Mouse (Mus musculus): ENCODE measurements at regions not wholly inside any gene's neighbourhood (a gene's known extent, or its start where the extent isn't known, plus 50 kb on each side); places are given as distances from the start of the nearest gene placed in this dataset.

DNA sequence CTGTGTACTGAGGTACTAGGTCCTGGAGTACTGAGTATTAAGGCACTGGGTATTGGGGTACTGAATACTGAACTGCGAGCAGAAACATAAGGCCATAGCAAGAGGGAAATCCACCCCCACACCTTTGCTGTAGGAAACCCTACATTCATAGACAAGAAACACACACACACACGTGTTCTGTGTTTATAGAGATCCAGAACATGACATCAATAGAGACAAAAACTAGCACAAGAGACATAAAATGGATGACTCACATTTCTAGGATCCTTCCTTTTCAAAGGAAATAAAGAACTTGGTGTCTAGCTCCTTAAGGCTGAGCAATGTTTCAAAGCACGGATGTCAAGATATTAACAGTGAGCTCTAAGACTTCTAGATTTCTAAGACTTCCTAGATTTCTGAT, 49.9 kb upstream of the Nepro start:
- intact Hi-C loops (cut with DNase I), result no loop called here

DNA sequence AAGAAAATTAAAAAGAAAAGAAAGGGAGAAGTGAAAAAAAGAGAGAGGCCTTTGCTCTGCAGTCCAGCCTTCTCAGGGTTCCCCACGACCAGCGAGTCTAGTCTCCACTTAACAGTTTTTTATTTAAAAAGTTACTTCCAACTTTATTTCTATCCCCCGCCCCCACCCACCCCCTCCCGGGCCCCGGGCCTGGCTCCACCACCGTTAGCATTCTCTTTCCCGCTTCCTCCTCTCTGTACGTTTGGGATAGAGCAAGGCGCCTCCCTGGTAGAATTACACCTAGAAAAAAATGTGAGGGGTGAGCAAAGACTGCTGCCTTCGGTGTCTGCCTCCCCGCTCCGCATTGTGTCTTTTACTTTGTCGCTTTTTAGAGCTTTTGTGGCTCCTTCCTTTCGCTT, 51.7 kb upstream of the Nepro start:
- DNase-seq (ENCODE audit: low spot score in 2 of 2), result no peak
- intact Hi-C loops (cut with DNase I), result no loop called here

More for the DNA sequence above, 49.9 kb upstream of the Nepro start:
- no peak for DNase-seq (ENCODE audit: low spot score in 2 of 2)

DNA sequence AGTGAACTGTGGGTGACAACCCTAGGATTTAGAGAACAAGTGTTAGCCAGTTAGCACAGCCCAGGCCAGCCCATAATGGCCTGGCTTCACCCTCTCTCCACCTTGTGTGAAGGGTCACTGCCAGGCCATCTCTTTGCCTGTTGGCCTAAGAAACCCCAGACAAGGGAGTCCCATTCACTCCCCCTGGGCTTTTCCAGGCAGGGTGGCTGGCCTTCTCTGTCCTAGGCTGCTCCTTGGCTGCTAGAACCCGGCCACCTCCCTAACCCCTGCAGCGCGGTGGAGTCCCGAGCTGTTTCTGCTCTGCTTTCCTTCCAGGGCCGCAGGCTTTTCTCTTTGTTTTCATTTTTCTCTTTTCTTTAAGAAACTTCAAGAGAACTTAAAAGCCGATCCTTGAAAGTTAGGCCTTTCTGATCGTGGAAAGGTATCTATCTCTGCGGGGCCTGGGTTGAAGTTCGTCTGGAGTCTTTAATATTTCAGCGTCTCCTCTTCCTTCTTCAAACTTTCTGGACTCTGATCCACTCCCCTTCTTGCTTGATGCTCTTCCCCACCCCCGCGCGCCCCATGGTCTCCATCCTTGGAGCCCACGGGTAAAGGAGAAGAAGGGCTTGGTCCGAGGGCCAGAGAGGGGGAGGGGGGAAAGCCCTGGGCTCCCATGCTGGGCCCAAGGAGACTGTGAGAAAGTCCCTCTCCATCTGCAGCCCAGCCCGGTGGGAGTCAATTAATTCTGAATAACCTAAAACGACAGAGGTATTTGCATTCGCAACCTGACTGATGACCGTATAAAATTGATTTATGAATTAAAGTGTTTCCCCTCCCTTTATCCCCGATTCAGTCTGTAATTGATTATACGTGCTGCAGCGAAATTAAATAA, 52.3 kb upstream of the Nepro start:
- intact Hi-C loops (cut with DNase I), result no loop called here
- no peak for DNase-seq (ENCODE audit: low spot score in 2 of 2)

DNA sequence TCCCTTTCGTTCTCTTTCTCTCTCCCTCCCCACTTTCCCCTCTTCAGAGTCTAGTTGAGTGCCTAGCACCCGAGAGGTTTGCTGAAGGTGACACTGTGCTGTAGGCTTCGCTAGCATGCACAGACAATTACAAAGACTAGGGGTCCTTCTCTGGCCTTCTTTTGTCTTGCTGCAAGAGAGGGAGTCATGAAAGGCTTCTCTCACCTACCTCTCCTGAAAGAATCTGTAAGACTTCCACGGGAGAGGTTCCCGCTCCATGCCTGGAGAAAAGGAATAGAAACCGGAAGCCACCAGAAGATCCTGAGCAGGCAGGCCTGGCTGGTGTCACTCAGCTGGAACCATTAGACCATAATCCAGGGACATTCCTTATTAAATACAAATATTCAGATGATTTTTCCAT, 56.0 kb upstream of the Nepro start:
- intact Hi-C loops (cut with DNase I), result no loop called here
- DNase-seq (ENCODE audit: low spot score in 2 of 2), result no peak

DNA sequence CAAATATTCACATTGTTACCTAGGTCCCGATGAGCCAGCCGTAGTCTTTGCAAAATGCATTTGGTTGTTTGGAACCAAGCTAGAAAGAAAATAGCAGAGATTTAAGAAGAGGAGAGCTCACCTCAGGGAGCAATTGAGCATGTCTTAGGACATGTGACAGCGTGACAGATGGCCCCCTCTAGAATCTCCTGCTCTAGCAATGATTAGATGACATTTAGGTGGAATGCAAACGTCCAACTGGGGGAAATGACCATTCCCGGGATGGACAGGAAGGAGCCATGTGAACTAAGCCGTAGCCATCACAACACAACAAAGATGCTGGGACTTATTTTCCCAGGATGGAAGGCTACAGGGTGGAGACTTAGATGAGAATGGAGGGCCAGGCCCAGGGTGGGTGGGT, 57.0 kb upstream of the Nepro start:
- no peak for DNase-seq (ENCODE audit: low spot score in 2 of 2)
- intact Hi-C loops (cut with DNase I), result no loop called here

DNA sequence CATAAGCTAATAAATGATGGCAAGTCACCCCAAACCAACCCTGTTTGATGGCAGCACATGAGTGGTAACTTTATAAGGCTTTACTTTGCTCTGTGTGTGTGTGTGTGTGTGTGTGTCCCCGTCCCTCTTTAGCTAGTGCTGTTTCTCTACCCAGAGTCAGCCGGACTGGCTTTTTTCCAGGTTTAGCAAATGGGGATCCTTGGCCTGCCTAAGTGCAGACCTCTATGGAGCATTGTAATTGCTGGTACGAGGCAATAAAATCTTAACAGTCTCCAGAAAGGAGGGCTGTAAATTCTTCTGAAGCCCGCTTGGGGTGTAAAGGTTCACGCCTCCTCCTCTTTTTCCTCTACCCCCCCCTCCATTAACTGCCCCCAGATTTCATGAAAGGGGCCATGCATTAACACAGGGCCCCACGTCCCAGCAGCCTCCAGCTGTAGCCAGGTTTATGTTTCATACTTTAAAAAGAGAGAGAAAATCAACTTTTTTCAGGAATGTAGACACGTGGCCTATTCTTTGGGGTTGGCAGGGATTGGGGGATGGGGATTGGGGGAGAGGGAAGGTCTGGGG, 57.6 kb upstream of the Nepro start:
- DNase-seq (ENCODE audit: low spot score in 2 of 2), result no peak
- intact Hi-C loops (cut with DNase I), result no loop called here

DNA sequence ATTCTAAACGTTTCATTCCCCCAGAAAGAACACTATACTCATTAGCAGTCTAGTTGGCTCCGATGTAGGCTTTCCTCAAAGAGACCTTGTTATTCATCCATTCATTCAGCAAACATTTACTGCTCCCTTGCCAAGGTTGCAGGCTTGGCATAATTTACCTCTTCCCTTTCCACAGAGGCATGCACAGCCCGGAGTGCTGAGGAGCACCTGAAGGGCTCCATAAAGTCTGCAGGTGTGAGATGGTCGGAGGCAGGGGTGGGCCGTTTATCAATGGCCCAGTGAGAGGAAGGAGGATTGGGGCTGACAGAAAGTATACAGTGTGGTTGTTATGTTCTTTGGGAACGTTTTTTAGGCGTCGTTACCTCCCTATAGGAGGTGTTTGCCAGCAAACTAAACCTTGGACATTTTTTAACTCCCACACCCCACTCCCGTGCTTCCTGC, 58.6 kb upstream of the Nepro start:
- intact Hi-C loops (cut with DNase I), result no loop called here
- no peak for DNase-seq (ENCODE audit: low spot score in 2 of 2)

DNA sequence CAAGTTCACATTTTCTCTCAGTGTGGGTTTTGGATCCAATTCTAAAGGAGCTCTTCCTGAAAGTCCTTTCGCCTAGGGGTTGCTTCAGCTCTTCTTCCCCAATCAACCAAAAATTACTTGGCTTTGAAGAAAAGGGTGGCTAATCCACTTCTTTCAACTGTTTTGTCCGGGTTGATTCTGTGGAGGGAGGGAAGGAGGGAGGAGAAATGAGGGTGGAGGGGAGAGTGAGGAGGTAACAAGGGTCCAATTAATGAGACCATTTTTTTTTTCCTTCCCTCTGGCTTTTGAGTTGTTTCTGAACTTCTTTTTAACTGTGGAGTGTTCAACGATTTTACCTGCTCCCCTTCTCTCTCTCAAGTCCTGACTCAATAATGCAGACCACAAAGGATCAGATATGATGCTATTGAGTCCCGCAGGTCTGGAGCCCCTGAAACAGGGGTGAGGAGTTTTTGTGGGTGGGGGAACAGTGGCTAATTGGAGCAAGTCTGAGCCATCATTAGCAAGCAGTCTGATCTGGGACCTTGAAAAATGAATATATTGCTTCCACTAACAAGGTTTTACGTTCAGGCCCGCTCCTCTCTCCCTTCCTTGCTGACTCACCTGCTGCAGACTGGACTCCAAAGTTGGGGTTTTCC, 61.0 kb upstream of the Nepro start:
- DNase-seq (ENCODE audit: low spot score in 2 of 2), result no peak

DNA sequence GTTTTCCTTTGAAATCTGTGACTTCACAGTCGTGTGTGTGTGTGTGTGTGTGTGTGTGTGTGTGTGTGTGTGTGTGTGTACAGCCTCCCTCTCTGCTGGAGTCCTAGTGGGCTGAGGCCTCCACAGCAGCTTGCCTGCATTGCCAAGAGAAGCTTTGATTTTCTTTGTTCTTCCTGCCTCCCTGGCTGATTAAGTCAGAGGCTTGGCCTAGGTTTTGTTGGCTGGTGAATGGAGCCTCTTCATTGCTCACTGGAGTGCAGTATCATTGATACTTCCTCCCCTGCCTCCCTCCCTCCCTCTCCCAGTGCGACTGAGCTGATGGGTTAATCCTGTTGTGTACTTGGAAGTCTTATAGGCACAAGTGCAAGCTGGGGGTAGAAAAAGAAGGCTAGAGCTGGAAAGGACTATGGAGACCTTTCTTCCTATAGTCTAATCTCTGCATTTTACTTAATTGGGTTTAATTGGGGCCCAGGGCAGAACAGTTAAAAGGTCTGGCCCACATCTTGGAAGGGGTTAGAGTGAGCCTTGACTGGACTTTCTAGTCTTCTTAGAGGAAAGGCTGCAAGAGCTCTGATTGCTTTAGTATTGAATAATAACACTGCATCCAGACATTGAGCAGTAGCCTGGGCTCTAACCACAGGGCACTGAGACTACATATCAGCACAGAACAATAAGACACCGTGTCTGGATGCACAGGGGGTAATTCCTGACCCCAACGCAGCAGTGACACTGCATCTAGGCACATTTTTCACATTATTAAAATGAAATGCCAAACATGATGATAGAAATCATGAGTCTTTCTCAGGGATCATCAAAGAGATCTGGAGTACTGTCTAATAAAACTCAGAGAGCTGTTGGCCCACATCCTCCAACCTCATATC, 62.9 kb upstream of the Nepro start:
- no peak for DNase-seq (ENCODE audit: low spot score in 2 of 2)
- intact Hi-C loops (cut with DNase I), result no loop called here

More for the DNA sequence above, 61.0 kb upstream of the Nepro start:
- intact Hi-C loops (cut with DNase I), result no loop called here

DNA sequence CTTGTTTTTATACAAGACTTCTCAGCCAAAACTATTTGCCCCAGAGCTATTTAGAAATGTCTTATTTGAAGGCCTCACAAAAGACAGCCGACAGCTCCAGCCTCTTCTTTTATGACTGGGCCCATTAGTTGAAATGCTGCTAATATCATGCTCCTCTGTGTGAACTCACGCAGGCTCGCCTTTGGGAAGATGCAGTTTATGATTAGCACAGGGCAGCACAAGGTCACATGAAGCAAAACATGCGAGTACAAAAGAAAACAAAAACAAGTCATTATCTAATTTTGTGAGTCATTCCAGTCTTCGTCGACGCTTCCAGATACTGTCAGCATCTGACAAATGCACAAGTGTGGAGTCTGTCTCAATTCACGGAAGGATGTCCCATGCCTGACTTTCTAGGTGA, 65.8 kb upstream of the Nepro start:
- intact Hi-C loops (cut with DNase I), result no loop called here
- DNase-seq (ENCODE audit: low spot score in 2 of 2), result no peak

DNA sequence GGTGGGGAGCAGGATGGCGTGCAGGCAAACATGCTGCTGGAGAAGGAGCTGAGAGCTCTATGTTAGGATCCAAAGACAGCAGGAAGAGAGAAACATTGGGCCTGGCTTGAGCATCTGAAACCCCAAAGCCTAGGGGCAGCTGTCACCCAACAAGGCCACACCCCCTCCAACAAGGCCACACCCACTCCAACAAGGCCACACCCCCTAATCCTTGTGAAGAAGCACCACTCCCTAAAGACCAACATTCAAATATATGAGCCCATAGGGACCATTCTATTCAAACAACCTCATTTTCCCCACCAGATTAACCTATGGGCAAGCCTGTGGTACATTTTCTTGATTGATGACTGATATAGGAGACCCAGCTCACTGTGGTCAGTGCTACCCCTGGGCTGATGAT, 67.9 kb upstream of the Nepro start:
- DNase-seq (ENCODE audit: low spot score in 2 of 2), result no peak
- intact Hi-C loops (cut with DNase I), result no loop called here

DNA sequence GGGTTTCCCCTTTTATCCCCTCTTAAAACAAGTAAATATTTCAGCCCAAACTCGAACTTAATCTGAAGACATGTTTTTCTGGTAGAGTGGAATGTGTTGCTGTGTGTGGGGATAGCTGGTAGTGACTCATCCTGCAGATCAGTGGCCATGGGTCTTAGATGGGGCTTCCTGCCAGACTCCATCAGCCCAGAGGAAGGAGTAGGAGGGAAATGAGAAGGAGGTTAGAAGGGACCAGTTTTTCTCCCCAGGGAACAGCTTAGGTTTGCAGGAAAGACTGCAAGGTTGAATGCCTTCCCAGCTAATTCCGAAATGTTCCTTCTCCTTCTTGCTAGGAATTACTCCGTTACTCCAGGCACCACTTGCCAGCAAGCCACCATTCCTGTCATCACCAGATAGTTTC, 68.8 kb upstream of the Nepro start:
- intact Hi-C loops (cut with DNase I), result no loop called here
- peak in 1 of 2 experiments; percentile 21 for DNase-seq (ENCODE audit: low spot score in 2 of 2)

DNA sequence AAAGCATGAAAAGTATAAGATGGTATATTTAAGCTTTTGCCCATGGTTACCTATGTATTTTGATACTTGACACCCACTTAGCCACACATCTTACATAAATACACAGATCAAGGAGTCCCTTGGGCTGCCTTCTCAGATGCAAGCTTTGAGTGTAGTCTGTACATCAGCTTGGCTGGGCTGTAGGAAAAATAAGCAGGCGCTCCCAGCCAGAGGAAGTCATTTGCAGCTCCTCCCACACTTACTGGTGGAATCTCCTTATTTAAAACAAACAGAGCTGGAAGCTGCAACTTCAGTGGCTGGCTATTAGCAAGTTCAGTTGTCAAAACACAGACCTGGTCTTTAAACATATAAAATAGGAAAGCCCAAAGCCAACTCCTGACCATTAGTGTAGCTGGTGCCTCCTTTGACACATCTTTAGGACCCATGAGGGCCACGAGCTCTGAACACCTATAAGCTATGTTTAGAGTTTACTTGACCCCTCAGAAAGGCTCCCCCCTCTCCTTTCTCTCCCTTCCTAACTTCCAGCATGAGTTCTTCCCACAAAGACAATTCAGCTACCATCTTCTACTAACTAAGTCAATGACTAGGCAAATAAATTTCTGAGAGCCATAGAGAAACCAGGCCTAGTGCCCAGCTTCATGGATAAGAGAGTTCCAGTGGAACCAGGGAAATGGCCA, 75.4 kb upstream of the Nepro start:
- no peak for DNase-seq (ENCODE audit: low spot score in 2 of 2)
- intact Hi-C loops (cut with DNase I), result no loop called here

DNA sequence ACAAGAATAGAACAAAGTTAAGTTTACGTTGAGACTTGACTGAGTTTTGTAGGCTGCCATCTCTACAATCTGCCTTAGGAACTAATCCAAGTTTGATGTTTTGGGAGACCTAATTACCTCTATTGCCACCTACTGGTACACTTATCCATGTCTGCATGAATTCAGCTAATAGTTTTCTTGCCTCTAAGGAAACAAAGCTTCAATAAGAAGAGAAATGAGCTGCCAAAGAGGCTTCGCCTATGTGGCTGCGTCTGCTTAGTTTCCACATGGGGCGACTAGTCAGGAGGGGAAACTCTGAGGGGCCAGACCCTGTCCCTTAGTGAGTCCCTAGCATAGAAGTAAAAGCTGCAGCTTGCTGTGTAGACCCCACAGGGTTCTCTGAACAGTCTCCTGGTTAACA, 80.1 kb upstream of the Nepro start:
- intact Hi-C loops (cut with DNase I), result loop anchor here (2.0 kb wide), 1 partner anchor 159 kb away; no protein-coding TSS in a partner anchor

DNA sequence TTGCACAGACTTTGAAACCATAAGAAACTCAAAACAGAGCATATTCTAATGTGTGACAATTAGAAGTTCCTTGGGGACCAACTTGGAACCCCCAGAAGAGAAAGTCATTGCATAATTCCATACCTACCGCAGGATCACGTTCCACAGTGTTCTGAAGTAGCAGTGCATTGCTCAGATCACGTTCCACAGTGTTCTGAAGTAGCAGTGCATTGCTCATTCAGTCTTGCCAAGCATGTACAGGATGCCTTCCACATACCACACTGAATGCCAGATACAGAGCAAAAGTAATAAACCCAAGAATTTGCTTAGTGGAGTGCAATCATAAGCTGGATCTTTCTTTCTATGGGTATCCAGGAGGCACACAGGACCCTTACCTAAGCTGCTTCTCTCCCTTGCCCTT, 78.4 kb upstream of the Boc start:
- intact Hi-C loops (cut with DNase I), result no loop called here
- DNase-seq (ENCODE audit: low spot score in 2 of 2), result no peak

More for the DNA sequence above, 80.1 kb upstream of the Nepro start:
- DNase-seq (ENCODE audit: low spot score in 2 of 2), result no peak

DNA sequence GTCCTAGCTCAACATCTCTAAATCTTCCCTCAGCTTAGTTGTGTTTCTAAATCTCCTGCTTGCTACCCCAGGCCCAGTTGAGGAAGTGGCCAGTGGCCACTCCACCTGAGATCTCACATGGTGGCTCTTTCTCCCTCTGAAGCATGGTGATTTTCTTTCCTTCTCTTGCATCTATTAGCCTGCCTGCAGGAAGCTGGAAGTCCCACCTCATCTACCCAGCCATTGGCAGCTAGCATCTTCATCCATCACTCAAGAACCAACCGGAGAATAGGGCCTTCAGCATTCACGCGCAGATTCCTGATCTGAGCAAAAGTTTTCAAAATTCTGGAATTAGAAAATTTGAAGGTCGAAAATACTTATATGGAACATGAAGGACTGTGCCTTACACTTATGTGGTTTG, 75.8 kb upstream of the Boc start:
- intact Hi-C loops (cut with DNase I), result no loop called here

DNA sequence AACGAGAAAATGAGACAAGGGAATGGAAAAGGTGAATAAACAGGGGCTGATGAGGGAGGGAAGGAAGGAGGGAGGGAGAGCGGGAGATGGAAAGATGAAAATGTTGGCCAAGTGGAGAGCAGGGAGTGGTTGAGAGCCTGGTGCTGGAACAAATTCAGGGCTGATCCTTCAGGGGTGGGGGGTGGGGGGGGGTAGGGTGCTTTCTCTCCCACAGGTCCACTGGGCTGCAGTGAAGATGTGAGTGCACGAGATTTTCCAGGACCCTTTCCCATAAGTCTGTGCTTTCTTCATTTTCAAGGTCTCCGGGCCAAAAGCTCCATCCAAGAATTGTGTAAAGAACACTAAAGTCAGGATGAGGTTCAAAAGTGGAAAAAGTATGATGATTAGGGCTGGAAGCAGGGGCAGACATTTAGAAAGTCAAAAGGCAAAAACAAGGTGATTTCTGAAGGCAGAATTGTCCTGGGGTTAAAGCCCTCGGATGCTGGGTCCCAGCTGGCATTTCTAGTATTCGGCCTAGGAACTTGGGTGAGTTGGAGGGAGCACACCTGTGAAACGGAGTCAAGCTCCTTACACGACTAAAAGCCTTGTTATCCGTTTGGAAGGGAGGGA, 74.5 kb upstream of the Boc start:
- intact Hi-C loops (cut with DNase I), result no loop called here
- DNase-seq (ENCODE audit: low spot score in 2 of 2), result no peak

More for the DNA sequence above, 75.8 kb upstream of the Boc start:
- DNase-seq (ENCODE audit: low spot score in 2 of 2), result no peak

DNA sequence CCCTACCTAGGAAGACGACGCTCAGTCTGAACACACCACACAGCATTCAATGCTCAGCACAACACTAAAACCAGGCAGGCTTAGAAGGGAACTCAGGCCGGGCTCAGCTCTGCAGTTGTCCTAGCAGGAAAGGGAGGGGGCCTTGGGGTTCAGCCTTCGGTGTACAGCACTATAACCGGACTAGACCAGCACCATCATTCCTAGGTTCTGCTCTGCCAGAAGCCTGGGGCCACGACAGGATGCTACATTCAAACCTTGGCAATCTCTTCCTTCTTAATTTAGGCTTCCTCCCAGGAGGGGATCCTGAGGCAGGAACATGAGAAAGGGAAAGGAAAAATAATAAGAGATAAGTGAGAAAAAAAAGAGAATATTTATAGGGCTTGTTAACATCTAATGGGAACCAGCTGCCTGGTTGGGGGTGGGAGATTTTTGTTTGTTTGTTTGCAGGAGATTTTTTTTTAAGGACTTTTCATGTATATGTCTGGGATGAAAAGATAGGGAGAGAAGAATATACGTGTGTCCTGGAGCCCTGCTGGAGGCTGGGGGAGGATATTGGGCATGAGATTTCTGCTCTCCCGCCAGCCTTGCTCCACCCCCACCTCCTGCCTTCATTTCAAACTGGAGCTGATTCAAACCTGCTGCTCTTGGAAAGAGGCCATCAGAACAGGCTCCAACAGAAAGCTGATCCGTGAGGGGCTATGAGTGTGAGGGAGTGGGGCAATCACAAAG, 73.8 kb upstream of the Boc start:
- intact Hi-C loops (cut with DNase I), result no loop called here
- peak; percentile 40 to 45 for DNase-seq (ENCODE audit: low spot score in 2 of 2)

Measured in left cerebral cortex, postnatal 36 days (tissue).